In the genomic region with DNA sequence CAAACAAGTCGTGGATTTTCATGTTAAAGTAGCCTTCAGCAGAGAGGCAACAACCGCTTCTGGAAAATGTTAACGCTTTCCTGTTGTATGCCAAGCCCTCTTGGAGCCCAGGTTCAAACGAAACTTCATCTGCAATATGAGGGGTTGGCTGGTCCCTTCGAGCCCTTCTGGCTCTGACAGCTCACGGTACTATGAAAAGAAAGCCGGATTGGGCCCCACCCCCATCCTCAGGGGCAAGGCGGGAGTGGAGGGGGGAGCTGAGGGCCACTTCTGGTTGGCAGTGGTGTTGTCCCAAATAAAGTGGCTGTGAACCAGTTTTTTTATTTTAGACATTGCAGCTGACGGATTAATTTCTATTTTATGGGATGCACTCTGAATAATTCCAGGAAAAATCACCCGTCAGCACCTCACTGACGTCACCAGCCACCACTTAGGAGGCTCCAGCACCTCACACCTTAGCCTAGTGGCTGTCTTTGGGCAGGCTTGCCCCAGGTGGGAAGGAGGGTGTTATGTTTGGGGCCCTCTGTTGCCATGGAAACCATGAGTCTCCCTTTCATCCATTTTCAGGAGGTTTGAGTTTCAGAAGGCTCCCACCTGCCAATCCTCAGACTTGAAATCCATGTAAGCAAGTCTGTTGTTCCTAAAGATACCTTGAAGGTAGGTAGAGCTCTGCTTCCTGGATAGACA, we compare ENCODE assay signal across 13 mouse cellular contexts. TPM values are rescaled to one million over a fixed set of nuclear protein-coding genes. Genes with fewer than 3 reads are reported as not detected.
A peak's percentile ranks its signal among the peaks of the same experiment; 100 is the strongest.
DNase-seq lines count a peak whose midpoint lies in the region; ATAC-seq and TF ChIP-seq lines count a peak whose summit lies in the region.
"Had no signal": no experiment of that assay in that cellular context is flagged by ENCODE, and none has a peak within 500 bp of the region (broad histone marks: within the 10 kb centered on the region; RNA-seq: fewer than 3 reads in every experiment).

No protein-coding gene starts in this region.

- 27% methylated on average over 11 of the region's 11 CpGs for WGBS in forebrain, postnatal 0 days
- 31% methylated on average over 11 of the region's 11 CpGs for WGBS in forebrain, embryonic 15.5 days
- WGBS in kidney, embryonic 16.5 days = 29% methylated on average over 11 of the region's 11 CpGs
- WGBS in limb, embryonic 12.5 days = 21% methylated on average over 11 of the region's 11 CpGs

- no peaks in the 10 kb centered on the region for H3K27me3 ChIP-seq in forebrain, postnatal 0 days (ENCODE audit: insufficient read depth, low read length)
- no peaks in the 10 kb centered on the region for H3K27me3 ChIP-seq in forebrain, embryonic 15.5 days
- no peaks in the 10 kb centered on the region for H3K27me3 ChIP-seq in kidney, embryonic 16.5 days (ENCODE audit: insufficient read depth, low read length)
- no peaks in the 10 kb centered on the region for H3K27me3 ChIP-seq in limb, embryonic 12.5 days

- H3K9me3 ChIP-seq in forebrain, postnatal 0 days (ENCODE audit: low read length) = no peaks in the 10 kb centered on the region
- H3K9me3 ChIP-seq in forebrain, embryonic 15.5 days = no peaks in the 10 kb centered on the region
- no peaks in the 10 kb centered on the region for H3K9me3 ChIP-seq in kidney, embryonic 16.5 days (ENCODE audit: low read length)
- H3K9me3 ChIP-seq in limb, embryonic 12.5 days = no peaks in the 10 kb centered on the region

- no peak overlapping the region for H3K9ac ChIP-seq in forebrain, postnatal 0 days
- no peak overlapping the region for H3K9ac ChIP-seq in forebrain, embryonic 15.5 days (replicated peaks)
- 0 out of 2 replicates have a peak overlapping the region, but pooled peaks have one; percentile 34 for H3K9ac ChIP-seq in kidney, embryonic 16.5 days (replicated peaks; ENCODE audit: low read length)
- no peak overlapping the region for H3K9ac ChIP-seq in limb, embryonic 12.5 days (replicated peaks)

- peak; percentile 45 for DNase-seq in forebrain, postnatal 0 days
- no peak for DNase-seq in kidney, postnatal 14 days
- DNase-seq in ZHBTc4 (ENCODE audit: low read depth, low spot score) = peak; percentile 29
- DNase-seq in layer of hippocampus, postnatal 36 days = no peak
- no peak for DNase-seq in left cerebral cortex, postnatal 10 days (ENCODE audit: extremely low spot score in 1 of 2, low spot score in 2 of 2)
- DNase-seq: adrenal gland, adult 8-10 months; B cell, adult 2 months; gastrocnemius, adult 2 months; lung, postnatal 4 days; thymus, postnatal 25 days had no signal

- H3K27ac ChIP-seq in forebrain, postnatal 0 days (ENCODE audit: low read depth, low read length) = no peak overlapping the region
- H3K27ac ChIP-seq in forebrain, embryonic 15.5 days (replicated peaks) = no peak overlapping the region
- no peak overlapping the region for H3K27ac ChIP-seq in kidney, embryonic 16.5 days (ENCODE audit: low read length)
- peak overlapping the region; percentile 31; the same call in 1 of the 2 replicates for H3K27ac ChIP-seq in limb, embryonic 12.5 days
- H3K27ac ChIP-seq: gastrocnemius, adult 2 months had no signal

- no peak for TF ChIP-seq CTCF in forebrain, postnatal 0 days (IDR thresholded peaks at IDR 0.05; ENCODE audit: low read depth)

- H3K4me3 ChIP-seq in forebrain, postnatal 0 days (ENCODE audit: low read depth, low read length) = no peak overlapping the region
- H3K4me3 ChIP-seq in forebrain, embryonic 15.5 days = no peak overlapping the region
- no peak overlapping the region for H3K4me3 ChIP-seq in kidney, embryonic 16.5 days (ENCODE audit: low read length)
- H3K4me3 ChIP-seq in limb, embryonic 12.5 days (replicated peaks) = peak overlapping the region; percentile 8; the same call in 1 of the 2 replicates
- H3K4me3 ChIP-seq: gastrocnemius, adult 2 months had no signal

- intact Hi-C loops in left cerebral cortex, postnatal 10 days (cut with DNase I) = no loop called here

- H3K4me1 ChIP-seq in forebrain, postnatal 0 days (ENCODE audit: insufficient read depth) = no peaks in the 10 kb centered on the region
- peaks cover 5% of the 10 kb centered on the region; the same call in 1 of the 2 replicates for H3K4me1 ChIP-seq in forebrain, embryonic 15.5 days
- 0 out of 2 replicates have a peak, but pooled peaks cover 4% of the 10 kb centered on the region for H3K4me1 ChIP-seq in kidney, embryonic 16.5 days (ENCODE audit: insufficient read depth, low read length)
- peaks cover 17% of the 10 kb centered on the region for H3K4me1 ChIP-seq in limb, embryonic 12.5 days (replicated peaks)

- 0 out of 2 replicates have a peak overlapping the region, but pooled peaks have one; percentile 6 for H3K4me2 ChIP-seq in forebrain, postnatal 0 days (ENCODE audit: low read depth)
- no peak overlapping the region for H3K4me2 ChIP-seq in forebrain, embryonic 15.5 days (replicated peaks)
- peak overlapping the region; percentile 36; the same call in 1 of the 2 replicates for H3K4me2 ChIP-seq in kidney, embryonic 16.5 days (replicated peaks; ENCODE audit: low read depth, low read length)
- H3K4me2 ChIP-seq in limb, embryonic 12.5 days = peak overlapping the region; percentile 42

- no peaks in the 10 kb centered on the region for H3K36me3 ChIP-seq in forebrain, postnatal 0 days (ENCODE audit: insufficient read depth)
- H3K36me3 ChIP-seq in forebrain, embryonic 15.5 days = no peaks in the 10 kb centered on the region
- H3K36me3 ChIP-seq in kidney, embryonic 16.5 days (ENCODE audit: insufficient read depth, low read length) = no peaks in the 10 kb centered on the region
- no peaks in the 10 kb centered on the region for H3K36me3 ChIP-seq in limb, embryonic 12.5 days

- ATAC-seq in forebrain, postnatal 0 days = peak; percentile 73
- ATAC-seq in forebrain, embryonic 15.5 days (replicated peaks) = no peak
- no peak for ATAC-seq in kidney, embryonic 16.5 days (ENCODE audit: low FRiP score, low TSS enrichment)
- no peak for ATAC-seq in limb, embryonic 12.5 days (ENCODE audit: insufficient number of reproducible peaks, insufficient read depth, low FRiP score, low TSS enrichment, low read depth)

RNA-seq across cellular contexts. Expression of gene Isg20, which starts 40.8 kb away (rescaled TPM):
- total RNA-seq in forebrain, postnatal 0 days (2014; rRNA removed) = 0.38 and 2.2 TPM in 2 replicates
- polyA plus RNA-seq in forebrain, postnatal 0 days (2015; fragmentation: Nextera tagmentation; extraction: Ambion mirVana) = 0.87 and 1.6 TPM in 2 replicates
- 1.7 TPM in 2 replicates for polyA plus RNA-seq in forebrain, embryonic 15.5 days (2015; fragmentation: Nextera tagmentation; extraction: Ambion mirVana)
- 3.0 TPM in 2 replicates for polyA plus RNA-seq in kidney, embryonic 16.5 days (2015; fragmentation: Nextera tagmentation; extraction: Ambion mirVana)
- 0.25 and 0.65 TPM in 2 replicates for polyA plus RNA-seq in limb, embryonic 12.5 days (2016; fragmentation: Nextera tagmentation; extraction: Ambion mirVana)
- total RNA-seq in layer of hippocampus, postnatal 36 days (2021) = 1 to 10 TPM in 1 of 2 experiments, under 1 TPM in 1; 0.60 to 1.1 TPM
- 1 to 10 TPM in 1 of 2 experiments, under 1 TPM in 1; 0.90 to 1.1 TPM for total RNA-seq in left cerebral cortex, postnatal 10 days (2021)

RNA-seq across cellular contexts. Expression of gene Aen, which starts 58.4 kb away (rescaled TPM):
- 40.5 and 43.1 TPM in 2 replicates for total RNA-seq in forebrain, postnatal 0 days (2014; rRNA removed)
- polyA plus RNA-seq in forebrain, postnatal 0 days (2015; fragmentation: Nextera tagmentation; extraction: Ambion mirVana) = 57.7 and 58.9 TPM in 2 replicates
- polyA plus RNA-seq in forebrain, embryonic 15.5 days (2015; fragmentation: Nextera tagmentation; extraction: Ambion mirVana) = 55.5 and 57.1 TPM in 2 replicates
- 46.8 and 48.0 TPM in 2 replicates for polyA plus RNA-seq in kidney, embryonic 16.5 days (2015; fragmentation: Nextera tagmentation; extraction: Ambion mirVana)
- polyA plus RNA-seq in limb, embryonic 12.5 days (2016; fragmentation: Nextera tagmentation; extraction: Ambion mirVana) = 36.4 and 38.5 TPM in 2 replicates
- total RNA-seq in layer of hippocampus, postnatal 36 days (2021) = 10 to 100 TPM; 20.2 to 23.1 TPM
- 10 to 100 TPM; 30.7 to 34.3 TPM for total RNA-seq in left cerebral cortex, postnatal 10 days (2021)

Comparison
In these comparisons a context has a peak if more than half of its experiments do, and no peak if none do; other contexts are left out.
1. DNase-seq: peak in forebrain, postnatal 0 days (single experiment) and ZHBTc4 (single experiment); none in kidney, postnatal 14 days (single experiment), layer of hippocampus, postnatal 36 days (0 of 2) and left cerebral cortex, postnatal 10 days (0 of 2).